Mouse (Mus musculus) ES-Bruce4 (cell line): ENCODE data around the gene Gucy1b2.

Experiments used
- CTCF ChIP-seq: IDR thresholded peaks from one replicate; pipeline ENCODE4 v1.8.1; 2011; ENCODE audit warnings: low read depth, low read length
- EP300 ChIP-seq: IDR thresholded peaks from 2 replicates; pipeline ENCODE4 v1.6.1; 2011; ENCODE audit warnings: low read depth, low read length; ENCODE audit not compliant: insufficient read depth
- POLR2A ChIP-seq: IDR thresholded peaks from one replicate; pipeline ENCODE4 v1.8.1; 2011; ENCODE audit warnings: low read length; ENCODE audit not compliant: insufficient read depth

DNA sequence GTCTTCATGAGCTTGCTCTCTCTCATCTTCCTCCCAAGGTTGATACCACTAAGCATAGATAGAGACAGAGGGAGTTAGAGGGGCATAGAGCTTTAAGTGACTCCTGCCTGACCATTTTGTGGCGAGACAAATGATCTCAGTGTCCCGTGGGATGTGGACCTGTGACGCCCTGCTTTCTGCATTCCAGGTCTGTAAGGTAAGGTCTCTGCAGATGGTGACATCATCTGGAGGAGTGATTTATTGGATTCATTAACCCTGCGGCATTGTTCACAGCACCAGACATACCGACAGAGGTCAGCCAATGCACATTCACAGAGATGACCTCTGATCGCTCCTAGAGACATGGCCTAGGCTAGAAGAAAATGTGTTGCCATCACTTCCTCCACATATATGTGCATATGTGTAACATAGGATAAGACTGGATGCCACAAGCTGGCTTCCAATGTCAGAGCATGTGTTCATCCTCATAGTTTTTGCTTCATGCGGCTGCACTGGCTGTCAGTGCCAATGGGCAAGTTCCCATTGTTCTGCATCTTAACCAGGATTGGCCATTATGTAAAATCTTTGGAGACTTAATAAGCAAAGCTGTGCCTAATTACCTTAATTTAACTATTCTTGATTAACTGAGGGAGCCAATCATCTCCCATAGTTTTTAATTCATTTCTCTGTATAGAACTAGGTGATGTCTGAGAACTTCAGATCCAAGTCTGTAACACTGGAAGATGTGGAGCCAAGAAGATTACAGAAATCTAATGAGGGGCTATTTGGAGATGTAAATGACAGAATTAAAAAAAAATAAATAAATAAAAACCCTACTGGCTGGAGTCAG, 9.5 kb downstream of the Gucy1b2 start:
- TF ChIP-seq CTCF (no peak), POLR2A (no peak), EP300 (no peak)
